Mouse (Mus musculus) embryonic facial prominence, embryonic 12.5 days (tissue): ENCODE results near the gene Nhlrc3. TPM values are rescaled to one million over a fixed set of nuclear protein-coding genes. Genes with fewer than 3 reads are reported as not detected.

ENCODE experiments used
- ATAC-seq: fragments of 200-750 bp; cut with Nextera tagmentation; 2 replicates; pipeline ENCODE4 v1.8.0; 2017; ENCODE audit not compliant: insufficient number of reproducible peaks, insufficient read depth, low FRiP score, low TSS enrichment
- H3K27ac ChIP-seq: fragments of 300-500 bp; sonication (generic); 2 replicates; pipeline ENCODE4 v1.5.1; 2016; ENCODE audit warnings: mild to moderate bottlenecking
- H3K27me3 ChIP-seq: fragments of 300-500 bp; sonication (generic); 2 replicates; pipeline ENCODE4 v1.6.1; 2016; ENCODE audit warnings: mild to moderate bottlenecking, moderate library complexity
- H3K36me3 ChIP-seq: fragments of 300-500 bp; sonication (generic); 2 replicates; pipeline ENCODE4 v1.6.1; 2016; ENCODE audit warnings: mild to moderate bottlenecking
- H3K4me1 ChIP-seq: fragments of 300-500 bp; sonication (generic); 2 replicates; pipeline ENCODE4 v1.6.1; 2016
- H3K4me2 ChIP-seq: fragments of 300-500 bp; sonication (generic); replicated peaks from 2 replicates; pipeline ENCODE4 v1.6.1; 2016; ENCODE audit warnings: mild to moderate bottlenecking, moderate library complexity
- H3K4me3 ChIP-seq: fragments of 300-500 bp; sonication (generic); 2 replicates; pipeline ENCODE4 v1.5.1; 2016; ENCODE audit warnings: mild to moderate bottlenecking
- H3K9ac ChIP-seq: fragments of 300-500 bp; sonication (generic); 2 replicates; pipeline ENCODE4 v1.6.1; 2016; ENCODE audit warnings: mild to moderate bottlenecking, moderate library complexity
- H3K9me3 ChIP-seq: fragments of 300-500 bp; sonication (generic); 2 replicates; pipeline ENCODE4 v1.6.1; 2016; ENCODE audit warnings: mild to moderate bottlenecking, moderate library complexity
- WGBS: fragments of 180-500 bp; shearing (Covaris S2); methylation state at CpG from one replicate; pipeline ENCODE4 v1.1.7; 2016; 5-methylcytosine and 5-hydroxymethylcytosine counted together
- polyA plus RNA-seq: library from polyadenylated mRNA; unstranded; fragments of >200 nt; fragmentation: Nextera tagmentation; extraction: Ambion mirVana; gene quantifications from 2 replicates; pipeline ENCODE4 v1.2.1, GENCODE M21; 2016

Nhlrc3 gene
- polyA plus RNA-seq, 1 experiment from 2014 or later, result 13.8 TPM

- H3K27me3 ChIP-seq, result no peaks in the 10 kb centered on the region
- no peak for ATAC-seq
Measured at GRCm38 (mm10) chr3:53416036-53416506, 47.1 kb downstream of the Nhlrc3 start.

GRCm38 (mm10) chr3:53413959-53414358 is 49.2 kb downstream of the Nhlrc3 start:
- 75% methylated on average over 3 of the region's 3 CpGs for WGBS

More at GRCm38 (mm10) chr3:53416036-53416506, 47.1 kb downstream of the Nhlrc3 start:
- 61% methylated on average over 5 of the region's 5 CpGs for WGBS
- H3K9me3 ChIP-seq, result no peaks in the 10 kb centered on the region
- no peak overlapping the region for H3K4me2 ChIP-seq
- no peaks in the 10 kb centered on the region for H3K36me3 ChIP-seq
- H3K4me1 ChIP-seq, result no peaks in the 10 kb centered on the region
- no peak overlapping the region for H3K4me3 ChIP-seq
- no peak overlapping the region for H3K27ac ChIP-seq
- no peak overlapping the region for H3K9ac ChIP-seq

GRCm38 (mm10) chr3:53413465-53413864 is 49.7 kb downstream of the Nhlrc3 start:
- Histone ChIP-seq H3K4me3 (no peak overlapping the region), H3K4me2 (no peak overlapping the region), H3K27ac (no peak overlapping the region), H3K9ac (no peak overlapping the region), H3K4me1 (no peaks in the 10 kb centered on the region), H3K36me3 (no peaks in the 10 kb centered on the region), H3K27me3 (no peaks in the 10 kb centered on the region), H3K9me3 (no peaks in the 10 kb centered on the region)
- ATAC-seq, result no peak
- 54% methylated on average over 2 of the region's 2 CpGs for WGBS

More at GRCm38 (mm10) chr3:53413959-53414358, 49.2 kb downstream of the Nhlrc3 start:
- Histone ChIP-seq H3K9ac (no peak overlapping the region), H3K27ac (no peak overlapping the region), H3K27me3 (no peaks in the 10 kb centered on the region), H3K4me3 (no peak overlapping the region), H3K4me1 (no peaks in the 10 kb centered on the region), H3K36me3 (no peaks in the 10 kb centered on the region), H3K4me2 (no peak overlapping the region), H3K9me3 (no peaks in the 10 kb centered on the region)
- no peak for ATAC-seq

GRCm38 (mm10) chr3:53412259-53412658 is 50.9 kb downstream of the Nhlrc3 start:
- no peaks in the 10 kb centered on the region for H3K36me3 ChIP-seq
- H3K4me1 ChIP-seq, result no peaks in the 10 kb centered on the region
- no peak overlapping the region for H3K4me3 ChIP-seq
- no peak for ATAC-seq
- WGBS, result 79% methylated on average over 5 of the region's 5 CpGs
- no peaks in the 10 kb centered on the region for H3K9me3 ChIP-seq
- H3K27ac ChIP-seq, result no peak overlapping the region
- H3K4me2 ChIP-seq, result no peak overlapping the region
- no peaks in the 10 kb centered on the region for H3K27me3 ChIP-seq
- no peak overlapping the region for H3K9ac ChIP-seq

GRCm38 (mm10) chr3:53410031-53410430 is 53.1 kb downstream of the Nhlrc3 start:
- Histone ChIP-seq H3K9me3 (no peaks in the 10 kb centered on the region), H3K9ac (no peak overlapping the region), H3K4me1 (no peaks in the 10 kb centered on the region), H3K4me2 (no peak overlapping the region), H3K4me3 (no peak overlapping the region), H3K36me3 (no peaks in the 10 kb centered on the region), H3K27me3 (no peaks in the 10 kb centered on the region), H3K27ac (no peak overlapping the region)
- ATAC-seq, result no peak
- WGBS, result 62% methylated on average over 6 of the region's 6 CpGs

- ATAC-seq, result no peak
- Histone ChIP-seq H3K36me3 (no peaks in the 10 kb centered on the region), H3K27me3 (no peaks in the 10 kb centered on the region), H3K9me3 (no peaks in the 10 kb centered on the region), H3K4me1 (no peaks in the 10 kb centered on the region), H3K4me3 (no peak overlapping the region), H3K27ac (no peak overlapping the region), H3K4me2 (no peak overlapping the region), H3K9ac (no peak overlapping the region)
- 64% methylated on average over 1 of the region's 1 CpGs for WGBS
Measured at GRCm38 (mm10) chr3:53407145-53407544, 56.0 kb downstream of the Nhlrc3 start.

Other genes with a start within 250 kb of the Nhlrc3 start
- 24.6 and 26.2 TPM in 2 replicates for gene Proser1, start 334 bp upstream of the Nhlrc3 start, polyA plus RNA-seq
- gene Stoml3, start 25.3 kb upstream of the Nhlrc3 start, polyA plus RNA-seq, result not detected in 2 replicates
- 6.4 and 6.7 TPM in 2 replicates for gene Frem2, start 194.0 kb upstream of the Nhlrc3 start, polyA plus RNA-seq